18 mouse cellular contexts compared by ENCODE assay signal in the genomic region with DNA sequence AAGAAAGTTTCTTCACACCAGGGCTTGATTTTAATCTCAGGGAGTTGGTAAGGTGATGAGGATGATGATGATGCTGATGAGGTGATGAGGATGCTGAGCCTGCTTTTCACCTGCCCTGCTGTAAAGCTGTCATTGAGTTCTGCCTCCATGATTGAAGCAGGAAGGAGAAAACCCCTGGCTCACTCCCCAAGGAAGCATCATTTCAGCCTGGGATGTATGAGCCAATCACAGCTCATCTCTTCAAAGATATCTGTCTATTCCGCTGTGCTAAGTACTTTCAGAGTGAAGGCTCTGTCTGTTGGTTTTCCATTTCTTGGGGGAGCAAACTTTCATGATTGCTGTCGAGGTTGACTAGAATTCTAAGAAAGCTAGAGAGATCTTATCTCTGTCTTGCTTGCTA.
A peak's percentile ranks its signal among the peaks of the same experiment; 100 is the strongest.
DNase-seq lines count a peak whose midpoint lies in the region; ATAC-seq lines count a peak whose summit lies in the region.
"Had no signal": no experiment of that assay in that cellular context is flagged by ENCODE, and none has a peak within 500 bp of the region (broad histone marks: within the 10 kb centered on the region; RNA-seq: fewer than 3 reads in every experiment).

No protein-coding gene starts in this region.

- no peaks in the 10 kb centered on the region for H3K36me3 ChIP-seq in forebrain, embryonic 15.5 days
- no peaks in the 10 kb centered on the region for H3K36me3 ChIP-seq in forebrain, embryonic 12.5 days (replicated peaks)
- H3K36me3 ChIP-seq in neural tube, embryonic 13.5 days, result no peaks in the 10 kb centered on the region
- H3K36me3 ChIP-seq in hindbrain, embryonic 16.5 days (ENCODE audit: control insufficient read depth, insufficient read depth, low read length), result no peaks in the 10 kb centered on the region
- no peaks in the 10 kb centered on the region for H3K36me3 ChIP-seq in stomach, embryonic 16.5 days (ENCODE audit: control insufficient read depth, insufficient read depth, low read length)
- H3K36me3 ChIP-seq: liver, embryonic 13.5 days; neural tube, embryonic 12.5 days had no signal

- H3K9me3 ChIP-seq in forebrain, embryonic 15.5 days, result no peaks in the 10 kb centered on the region
- no peaks in the 10 kb centered on the region for H3K9me3 ChIP-seq in forebrain, embryonic 12.5 days
- H3K9me3 ChIP-seq in neural tube, embryonic 13.5 days, result no peaks in the 10 kb centered on the region
- no peaks in the 10 kb centered on the region for H3K9me3 ChIP-seq in hindbrain, embryonic 16.5 days (ENCODE audit: control insufficient read depth, low read length)
- no peaks in the 10 kb centered on the region for H3K9me3 ChIP-seq in stomach, embryonic 16.5 days (replicated peaks; ENCODE audit: control insufficient read depth, low read length)
- H3K9me3 ChIP-seq: embryonic facial prominence, embryonic 10.5 days; liver, embryonic 13.5 days; neural tube, embryonic 12.5 days had no signal

- H3K27ac ChIP-seq in forebrain, embryonic 15.5 days (replicated peaks), result peak overlapping the region; percentile 88
- H3K27ac ChIP-seq in forebrain, embryonic 12.5 days, result no peak overlapping the region
- peak overlapping the region; percentile 65; the same call in 1 of the 2 replicates for H3K27ac ChIP-seq in neural tube, embryonic 13.5 days (replicated peaks)
- H3K27ac ChIP-seq in hindbrain, embryonic 16.5 days (ENCODE audit: low read depth, low read length), result peak overlapping the region; percentile 19; the same call in 1 of the 2 replicates
- H3K27ac ChIP-seq in stomach, embryonic 16.5 days (ENCODE audit: low read length), result no peak overlapping the region
- H3K27ac ChIP-seq: embryonic facial prominence, embryonic 10.5 days; liver, embryonic 13.5 days; neural tube, embryonic 12.5 days had no signal

- no peak for DNase-seq in neural tube, embryonic 10.5 days (ENCODE audit: extremely low spot score, low spot score)
- no peak for DNase-seq in adrenal gland, postnatal 14 days
- DNase-seq in layer of hippocampus, adult 9-10 months (ENCODE audit: low spot score), result no peak
- DNase-seq: cerebellum, adult 9-11 months; gastrocnemius, postnatal 14 days; heart, postnatal 36 days; kidney, adult 11 months; liver, embryonic 13.5 days had no signal

- H3K9ac ChIP-seq in forebrain, embryonic 15.5 days (replicated peaks), result 0 out of 2 replicates have a peak overlapping the region, but pooled peaks have one; percentile 3
- no peak overlapping the region for H3K9ac ChIP-seq in forebrain, embryonic 12.5 days
- peak overlapping the region; percentile 53 for H3K9ac ChIP-seq in neural tube, embryonic 13.5 days
- H3K9ac ChIP-seq in hindbrain, embryonic 16.5 days (ENCODE audit: low read depth, low read length), result peak overlapping the region; percentile 24
- no peak overlapping the region for H3K9ac ChIP-seq in stomach, embryonic 16.5 days (ENCODE audit: low read length)
- H3K9ac ChIP-seq: liver, embryonic 13.5 days; neural tube, embryonic 12.5 days had no signal

- H3K4me2 ChIP-seq in forebrain, embryonic 15.5 days (replicated peaks), result peak overlapping the region; percentile 50
- no peak overlapping the region; the same call in 1 of the 2 replicates for H3K4me2 ChIP-seq in forebrain, embryonic 12.5 days
- H3K4me2 ChIP-seq in neural tube, embryonic 13.5 days, result peak overlapping the region; percentile 53
- peak overlapping the region; percentile 50 for H3K4me2 ChIP-seq in hindbrain, embryonic 16.5 days (ENCODE audit: low read length)
- no peak overlapping the region for H3K4me2 ChIP-seq in stomach, embryonic 16.5 days (ENCODE audit: low read depth, low read length)
- H3K4me2 ChIP-seq: heart, embryonic 11.5 days; liver, embryonic 13.5 days had no signal

- H3K27me3 ChIP-seq in forebrain, embryonic 15.5 days, result no peaks in the 10 kb centered on the region
- no peaks in the 10 kb centered on the region for H3K27me3 ChIP-seq in forebrain, embryonic 12.5 days
- H3K27me3 ChIP-seq in neural tube, embryonic 13.5 days, result no peaks in the 10 kb centered on the region
- no peaks in the 10 kb centered on the region for H3K27me3 ChIP-seq in hindbrain, embryonic 16.5 days (replicated peaks; ENCODE audit: control insufficient read depth, insufficient read depth, low read length)
- no peaks in the 10 kb centered on the region for H3K27me3 ChIP-seq in stomach, embryonic 16.5 days (ENCODE audit: control insufficient read depth, insufficient read depth, low read length)
- H3K27me3 ChIP-seq: liver, embryonic 13.5 days; neural tube, embryonic 12.5 days; Patski had no signal

- no peak for ATAC-seq in forebrain, embryonic 15.5 days (replicated peaks)
- ATAC-seq in forebrain, embryonic 12.5 days (ENCODE audit: low FRiP score), result no peak
- ATAC-seq in neural tube, embryonic 13.5 days (ENCODE audit: low read depth), result no peak
- no peak for ATAC-seq in hindbrain, embryonic 16.5 days
- no peak for ATAC-seq in stomach, embryonic 16.5 days (ENCODE audit: insufficient read depth, low FRiP score)
- ATAC-seq: lung, postnatal 0 days; Patski had no signal

- peak overlapping the region; percentile 37 for H3K4me3 ChIP-seq in forebrain, embryonic 15.5 days
- no peak overlapping the region for H3K4me3 ChIP-seq in forebrain, embryonic 12.5 days (replicated peaks)
- peak overlapping the region; percentile 28 for H3K4me3 ChIP-seq in neural tube, embryonic 13.5 days
- peak overlapping the region; percentile 38 for H3K4me3 ChIP-seq in hindbrain, embryonic 16.5 days (ENCODE audit: low read length)
- 0 out of 2 replicates have a peak overlapping the region, but pooled peaks have one; percentile 5 for H3K4me3 ChIP-seq in stomach, embryonic 16.5 days (replicated peaks; ENCODE audit: low read length)
- H3K4me3 ChIP-seq: embryonic facial prominence, embryonic 10.5 days; liver, embryonic 13.5 days; neural tube, embryonic 12.5 days had no signal

- 62% methylated on average over 2 of the region's 2 CpGs for WGBS in forebrain, embryonic 15.5 days
- 82% methylated on average over 2 of the region's 2 CpGs for WGBS in forebrain, embryonic 12.5 days
- WGBS in neural tube, embryonic 13.5 days, result 64% methylated on average over 2 of the region's 2 CpGs
- 49% methylated on average over 2 of the region's 2 CpGs for WGBS in hindbrain, embryonic 16.5 days
- WGBS in stomach, embryonic 16.5 days, result 71% methylated on average over 2 of the region's 2 CpGs

- peaks cover 21% of the 10 kb centered on the region for H3K4me1 ChIP-seq in forebrain, embryonic 15.5 days
- peaks cover 18% of the 10 kb centered on the region for H3K4me1 ChIP-seq in forebrain, embryonic 12.5 days
- H3K4me1 ChIP-seq in neural tube, embryonic 13.5 days (replicated peaks), result peaks cover 32% of the 10 kb centered on the region
- peaks cover 6% of the 10 kb centered on the region; the same call in 1 of the 2 replicates for H3K4me1 ChIP-seq in hindbrain, embryonic 16.5 days (ENCODE audit: control insufficient read depth, insufficient read depth, low read depth, low read length)
- H3K4me1 ChIP-seq in stomach, embryonic 16.5 days (ENCODE audit: control insufficient read depth, insufficient read depth, low read length), result peaks cover 6% of the 10 kb centered on the region; the same call in 1 of the 2 replicates

Comparison
In these comparisons a context has a peak if more than half of its experiments do, and no peak if none do; other contexts are left out.
1. H3K27ac ChIP-seq: peak in forebrain, embryonic 15.5 days (single experiment), neural tube, embryonic 13.5 days (single experiment) and hindbrain, embryonic 16.5 days (single experiment); none in forebrain, embryonic 12.5 days (single experiment) and stomach, embryonic 16.5 days (single experiment).
2. H3K4me2 ChIP-seq: peak in forebrain, embryonic 15.5 days (single experiment), neural tube, embryonic 13.5 days (single experiment) and hindbrain, embryonic 16.5 days (single experiment); none in forebrain, embryonic 12.5 days (single experiment) and stomach, embryonic 16.5 days (single experiment).
3. H3K9ac ChIP-seq: peak in forebrain, embryonic 15.5 days (single experiment), neural tube, embryonic 13.5 days (single experiment) and hindbrain, embryonic 16.5 days (single experiment); none in forebrain, embryonic 12.5 days (single experiment) and stomach, embryonic 16.5 days (single experiment).